Mouse (Mus musculus) liver, embryonic 13.5 days (tissue): Measurements from ENCODE around the gene Olfr1360. TPM values are rescaled to one million over a fixed set of nuclear protein-coding genes. Genes with fewer than 3 reads are reported as not detected.
"Not testable (repeated sequence)": the region's sequence is repeated elsewhere in the genome, so short reads cannot be mapped to it uniquely, and the experiment has no call there.

Source experiments
- ATAC-seq: fragments of 200-750 bp; cut with Nextera tagmentation; 2 replicates; pipeline ENCODE4 v1.8.0; 2017; ENCODE audit warnings: low read depth, mild to moderate bottlenecking, moderate number of reproducible peaks, moderate library complexity
- DNase-seq: peaks from one replicate; pipeline ENCODE4 v3.0.0; 2022
- H3K27ac ChIP-seq: fragments of 300-500 bp; sonication (generic); 2 replicates; pipeline ENCODE4 v1.5.1; 2015; ENCODE audit warnings: moderate library complexity, mild to moderate bottlenecking, inconsistent platforms
- H3K27me3 ChIP-seq: fragments of 300-500 bp; sonication (generic); 2 replicates; pipeline ENCODE4 v1.6.1; 2015; ENCODE audit warnings: mild to moderate bottlenecking, inconsistent platforms
- H3K36me3 ChIP-seq: fragments of 300-500 bp; sonication (generic); 2 replicates; pipeline ENCODE4 v1.6.1; 2015; ENCODE audit warnings: mild to moderate bottlenecking, inconsistent platforms
- H3K4me1 ChIP-seq: fragments of 300-500 bp; sonication (generic); replicated peaks from 2 replicates; pipeline ENCODE4 v1.6.1; 2015; ENCODE audit warnings: inconsistent platforms
- H3K4me2 ChIP-seq: fragments of 300-500 bp; sonication (generic); 2 replicates; pipeline ENCODE4 v1.6.1; 2015; ENCODE audit warnings: inconsistent platforms, mild to moderate bottlenecking, moderate library complexity
- H3K4me3 ChIP-seq: fragments of 300-500 bp; sonication (generic); replicated peaks from 2 replicates; pipeline ENCODE4 v1.5.1; 2015; ENCODE audit warnings: mild to moderate bottlenecking, inconsistent platforms
- H3K9ac ChIP-seq: fragments of 300-500 bp; sonication (generic); 2 replicates; pipeline ENCODE4 v1.6.1; 2015; ENCODE audit warnings: mild to moderate bottlenecking, inconsistent platforms
- H3K9me3 ChIP-seq: fragments of 300-500 bp; sonication (generic); replicated peaks from 2 replicates; pipeline ENCODE4 v1.6.1; 2016; ENCODE audit warnings: inconsistent platforms
- WGBS: fragments of 180-500 bp; shearing (Covaris S2); methylation state at CpG from one replicate; pipeline ENCODE4 v1.1.7; 2015; ENCODE audit not compliant: insufficient replicate concordance; 5-methylcytosine and 5-hydroxymethylcytosine counted together
- polyA plus RNA-seq: library from polyadenylated mRNA; unstranded; fragments of >200 nt; fragmentation: Nextera tagmentation; extraction: Ambion mirVana; gene quantifications from 2 replicates; pipeline ENCODE4 v1.2.1, GENCODE M21; 2015

Olfr1360 gene
- not detected in 2 replicates for polyA plus RNA-seq

DNA sequence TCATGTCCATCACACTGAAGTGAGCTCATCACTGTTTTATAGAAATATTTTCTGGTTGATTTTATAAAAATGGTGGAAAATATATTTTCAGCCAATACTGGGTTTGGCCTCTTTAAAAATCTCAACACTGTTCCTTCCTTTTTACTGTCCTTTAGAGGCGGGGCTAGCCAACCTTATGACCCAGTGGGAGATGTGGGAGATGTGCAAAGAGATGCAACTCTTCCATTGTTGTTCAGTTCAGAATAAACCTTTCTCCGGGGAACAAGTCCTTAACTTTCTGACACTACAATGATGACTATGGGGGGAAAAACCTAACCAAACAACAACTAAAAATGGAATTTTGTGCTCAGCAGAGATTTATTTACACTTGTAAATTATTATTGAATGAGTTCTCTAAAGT is at the start of gene Olfr1360:
TSS of gene Olfr1360 (minus strand) at position 101 of the 400 bp plus-strand sequence.
- DNase-seq (no peak), ATAC-seq (no peak)
- 60% methylated on average over 2 of the region's 2 CpGs for WGBS
- no peaks in the 10 kb centered on the region for H3K9me3 ChIP-seq
- H3K4me1 ChIP-seq, result no peaks in the 10 kb centered on the region
- no peak within 1 kb of the TSS for H3K9ac ChIP-seq
- H3K36me3 ChIP-seq, result no peaks in the 10 kb centered on the region
- H3K27ac ChIP-seq, result no peak within 1 kb of the TSS
- no peak within 1 kb of the TSS for H3K4me2 ChIP-seq
- no peak within 1 kb of the TSS for H3K4me3 ChIP-seq
- H3K27me3 ChIP-seq, result no peaks in the 10 kb centered on the region

- peak overlapping the region; percentile 42 for H3K4me3 ChIP-seq
- H3K4me2 ChIP-seq, result peak overlapping the region; percentile 78
- H3K27me3 ChIP-seq, result no peaks in the 10 kb centered on the region
- WGBS, result 47% methylated on average over 5 of the region's 5 CpGs
- H3K4me1 ChIP-seq, result peaks cover 39% of the 10 kb centered on the region
- peak overlapping the region; percentile 72 for H3K9ac ChIP-seq
- DNase-seq, result no peak
- ATAC-seq, result no peak
- H3K36me3 ChIP-seq, result no peaks in the 10 kb centered on the region
- no peaks in the 10 kb centered on the region for H3K9me3 ChIP-seq
- H3K27ac ChIP-seq, result peak overlapping the region; percentile 97
These were observed 46.0 kb upstream of the Olfr1360 start for GRCm38 (mm10) chr13:21722993-21723836.

DNA sequence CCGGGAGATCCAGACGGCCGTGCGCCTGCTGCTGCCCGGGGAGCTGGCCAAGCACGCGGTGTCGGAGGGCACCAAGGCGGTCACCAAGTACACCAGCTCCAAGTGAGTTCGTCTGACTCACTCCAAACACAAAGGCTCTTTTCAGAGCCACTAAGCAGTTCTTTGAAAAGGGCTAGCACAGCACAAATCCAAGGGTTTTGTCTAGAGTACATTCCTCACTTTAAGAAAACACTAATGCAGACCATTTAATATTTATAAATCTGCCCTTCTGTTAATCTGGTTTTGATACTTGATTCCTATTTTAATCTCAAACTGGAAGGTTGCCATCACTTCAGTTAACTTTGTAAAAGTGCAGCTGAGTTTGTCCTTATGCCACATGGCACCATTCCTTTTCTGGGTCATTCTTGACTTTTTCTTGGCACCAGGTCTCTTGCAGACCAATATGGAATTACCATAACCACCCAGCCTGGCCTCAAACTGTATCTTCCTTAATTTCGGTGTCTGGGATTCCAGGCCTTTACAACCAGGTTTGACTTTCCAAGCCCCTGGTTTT is 45.2 kb upstream of the Olfr1360 start:
- Histone ChIP-seq H3K9ac (peak overlapping the region; percentile 72), H3K9me3 (no peaks in the 10 kb centered on the region), H3K4me1 (peaks cover 41% of the 10 kb centered on the region), H3K27ac (peak overlapping the region; percentile 97), H3K4me3 (peak overlapping the region; percentile 42), H3K27me3 (no peaks in the 10 kb centered on the region), H3K36me3 (no peaks in the 10 kb centered on the region), H3K4me2 (peak overlapping the region; percentile 78)
- DNase-seq (peak; percentile 30), ATAC-seq (no peak; the same call in 1 of the 2 replicates)
- 5% methylated on average over 11 of the region's 11 CpGs for WGBS

DNA sequence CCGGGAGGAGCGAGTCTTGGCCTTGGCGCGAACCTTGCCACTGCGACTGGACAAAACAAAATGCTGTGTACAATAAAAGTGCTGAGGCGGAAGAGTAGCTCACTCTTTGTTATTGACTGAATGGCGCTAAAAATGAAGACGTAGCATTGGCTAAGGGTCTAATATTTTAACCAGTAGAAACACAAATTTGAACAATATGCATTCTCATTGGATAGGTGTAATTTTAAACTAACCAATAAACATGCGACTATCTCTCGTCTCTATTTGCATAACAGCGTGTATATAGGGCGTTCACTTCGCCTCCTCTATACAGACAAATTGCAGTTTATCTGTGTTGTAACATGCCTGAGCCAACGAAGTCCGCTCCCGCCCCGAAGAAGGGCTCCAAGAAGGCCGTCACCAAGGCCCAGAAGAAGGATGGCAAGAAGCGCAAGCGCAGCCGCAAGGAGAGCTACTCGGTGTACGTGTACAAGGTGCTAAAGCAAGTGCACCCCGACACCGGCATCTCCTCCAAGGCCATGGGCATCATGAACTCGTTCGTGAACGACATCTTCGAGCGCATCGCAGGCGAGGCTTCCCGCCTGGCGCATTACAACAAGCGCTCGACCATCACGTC is 44.7 kb upstream of the Olfr1360 start, which contains the start of gene Hist1h2bm:
TSS of gene Hist1h2bm (plus strand) at position 288 of the 616 bp plus-strand sequence.
- Histone ChIP-seq H3K4me1 (peaks cover 44% of the 10 kb centered on the region), H3K9ac (peak within 1 kb of the TSS; percentile 85), H3K4me3 (peak within 1 kb of the TSS; percentile 60), H3K27ac (peak within 1 kb of the TSS; percentile 97), H3K4me2 (peak within 1 kb of the TSS; percentile 78)
- H3K36me3 ChIP-seq, H3K9me3 ChIP-seq, H3K27me3 ChIP-seq: not testable (repeated sequence)
- WGBS, result under 1% methylated on average over 37 of the region's 37 CpGs
- ATAC-seq, result peak; percentile 89
- DNase-seq, result peak; percentile 74

DNA sequence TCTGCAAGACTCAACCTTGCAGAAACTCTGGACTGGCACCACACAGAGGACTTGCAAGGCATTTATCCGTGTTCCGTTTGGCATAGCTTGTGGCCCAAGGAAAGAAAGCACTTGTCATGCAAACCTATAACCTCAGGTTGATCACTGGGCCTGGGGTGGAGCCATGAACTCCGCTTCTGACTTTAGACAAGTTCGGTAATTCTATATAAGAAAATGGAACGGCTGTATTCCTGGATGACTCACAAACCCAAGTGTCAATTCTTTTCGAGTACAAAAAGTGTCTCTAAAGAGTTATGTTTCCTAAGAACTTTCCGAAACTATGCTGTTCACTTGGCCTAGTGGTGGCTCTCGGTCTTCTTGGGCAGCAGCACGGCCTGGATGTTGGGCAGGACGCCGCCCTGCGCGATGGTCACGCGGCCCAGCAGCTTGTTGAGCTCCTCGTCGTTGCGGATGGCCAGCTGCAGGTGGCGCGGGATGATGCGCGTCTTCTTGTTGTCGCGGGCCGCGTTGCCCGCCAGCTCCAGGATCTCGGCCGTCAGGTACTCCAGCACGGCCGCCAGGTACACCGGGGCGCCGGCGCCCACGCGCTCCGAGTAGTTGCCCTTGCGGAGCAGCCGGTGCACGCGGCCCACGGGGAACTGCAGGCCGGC is 44.0 kb upstream of the Olfr1360 start:
- peak overlapping the region; percentile 97 for H3K27ac ChIP-seq
- H3K9me3 ChIP-seq, H3K36me3 ChIP-seq, H3K27me3 ChIP-seq: not testable (repeated sequence)
- H3K9ac ChIP-seq, result peak overlapping the region; percentile 85
- ATAC-seq (peak; percentile 4), DNase-seq (peak; percentile 33)
- H3K4me3 ChIP-seq, result peak overlapping the region; percentile 60
- peak overlapping the region; percentile 78 for H3K4me2 ChIP-seq
- WGBS, result 2% methylated on average over 21 of the region's 44 CpGs
- peaks cover 47% of the 10 kb centered on the region for H3K4me1 ChIP-seq

DNA sequence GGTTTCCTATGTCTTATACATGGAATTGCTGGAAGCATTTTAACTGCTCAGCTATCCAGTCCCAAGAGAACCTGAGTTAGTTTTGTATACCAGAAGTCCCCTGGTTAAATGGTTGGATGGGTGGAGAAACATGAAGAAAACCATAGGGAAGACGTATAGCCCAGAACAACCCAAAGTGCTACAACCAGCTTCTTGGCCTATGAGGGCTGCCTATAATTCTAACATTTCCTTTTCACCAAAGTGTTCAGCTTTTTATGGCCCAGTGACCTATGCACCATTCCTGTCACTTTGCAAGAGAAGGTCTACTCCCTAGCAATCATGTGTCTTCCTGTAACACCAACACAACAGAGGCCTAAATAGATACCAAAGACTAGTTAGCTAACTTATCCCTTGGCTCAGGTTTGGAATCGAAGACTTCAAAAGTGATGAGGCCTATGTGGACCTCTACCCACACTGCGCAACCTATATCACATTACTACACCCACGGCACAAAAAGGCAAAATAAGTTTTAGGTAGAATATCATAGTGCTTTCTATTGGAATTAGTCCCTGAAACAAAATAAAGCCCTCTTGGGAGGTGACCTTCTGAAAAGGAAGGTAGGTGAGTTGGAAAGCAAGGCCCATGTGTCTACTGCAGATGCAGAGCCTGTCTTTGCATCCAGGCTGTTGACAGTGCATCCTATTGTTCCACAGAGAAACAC is 41.3 kb upstream of the Olfr1360 start:
- H3K9ac ChIP-seq, result peak overlapping the region; percentile 85
- H3K27me3 ChIP-seq, result no peaks in the 10 kb centered on the region
- no peak for ATAC-seq
- peaks cover 60% of the 10 kb centered on the region for H3K4me1 ChIP-seq
- H3K27ac ChIP-seq, result peak overlapping the region; percentile 97
- H3K36me3 ChIP-seq, result no peaks in the 10 kb centered on the region
- no peaks in the 10 kb centered on the region for H3K9me3 ChIP-seq
- peak overlapping the region; percentile 64 for H3K4me3 ChIP-seq
- 45% methylated on average over 4 of the region's 4 CpGs for WGBS
- peak; percentile 22 for DNase-seq
- H3K4me2 ChIP-seq, result peak overlapping the region; percentile 69

DNA sequence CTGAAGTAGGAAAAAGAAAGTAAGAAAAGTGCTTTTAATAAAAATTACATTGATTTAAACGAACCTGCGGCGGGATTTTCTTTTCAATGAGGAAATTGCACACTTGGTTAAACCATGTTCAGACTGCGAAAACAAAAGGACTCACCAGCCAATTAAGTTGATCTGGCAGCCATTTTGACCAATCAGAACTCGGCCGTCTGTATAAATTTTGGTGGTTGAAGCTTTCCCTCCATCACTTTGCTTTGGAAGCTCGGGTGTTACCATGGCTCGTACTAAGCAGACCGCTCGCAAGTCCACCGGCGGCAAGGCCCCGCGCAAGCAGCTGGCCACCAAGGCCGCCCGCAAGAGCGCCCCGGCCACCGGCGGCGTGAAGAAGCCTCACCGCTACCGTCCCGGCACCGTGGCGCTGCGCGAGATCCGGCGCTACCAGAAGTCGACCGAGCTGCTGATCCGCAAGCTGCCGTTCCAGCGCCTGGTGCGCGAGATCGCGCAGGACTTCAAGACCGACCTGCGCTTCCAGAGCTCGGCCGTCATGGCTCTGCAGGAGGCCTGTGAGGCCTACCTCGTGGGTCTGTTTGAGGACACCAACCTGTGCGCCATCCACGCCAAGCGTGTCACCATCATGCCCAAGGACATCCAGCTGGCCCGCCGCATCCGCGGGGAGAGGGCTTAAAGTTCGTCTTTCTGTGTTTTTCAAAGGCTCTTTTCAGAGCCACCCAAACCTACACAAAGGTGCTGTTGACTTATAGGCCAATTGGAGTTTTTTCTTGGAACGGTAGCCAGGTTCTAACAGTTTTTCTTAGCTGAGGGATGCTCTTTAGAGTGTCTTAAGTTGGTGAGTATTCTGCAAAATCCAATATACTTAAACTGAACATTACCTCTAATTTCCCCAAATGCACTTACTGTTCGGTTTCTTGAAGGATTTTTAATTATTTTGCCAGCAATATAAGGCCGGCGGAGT is 40.5 kb upstream of the Olfr1360 start, which contains the start of gene Hist1h3h:
TSS of gene Hist1h3h (plus strand) at position 263 of the 961 bp plus-strand sequence.
- Histone ChIP-seq H3K27ac (peak within 1 kb of the TSS; percentile 99), H3K9ac (peak within 1 kb of the TSS; percentile 85), H3K4me3 (peak within 1 kb of the TSS; percentile 64), H3K4me2 (peak within 1 kb of the TSS; percentile 86), H3K4me1 (peaks cover 55% of the 10 kb centered on the region)
- not testable (repeated sequence) for H3K36me3 ChIP-seq, H3K9me3 ChIP-seq, H3K27me3 ChIP-seq
- peak; percentile 88 for DNase-seq
- ATAC-seq, result peak; percentile 15
- under 1% methylated on average over 31 of the region's 56 CpGs for WGBS

GRCm38 (mm10) chr13:21716540-21717391 is 39.6 kb upstream of the Olfr1360 start:
- Histone ChIP-seq H3K4me1 (peaks cover 57% of the 10 kb centered on the region), H3K9ac (peak overlapping the region; percentile 82), H3K27ac (peak overlapping the region; percentile 99), H3K4me2 (peak overlapping the region; percentile 86), H3K4me3 (peak overlapping the region; percentile 59)
- H3K9me3 ChIP-seq, H3K27me3 ChIP-seq, H3K36me3 ChIP-seq: not testable (repeated sequence)
- under 1% methylated on average over 9 of the region's 38 CpGs for WGBS
- ATAC-seq (peak; percentile 4), DNase-seq (peak; percentile 60)

- peak; percentile 84 for ATAC-seq
- WGBS, result under 1% methylated on average over 32 of the region's 50 CpGs
- peak within 1 kb of the TSS; percentile 88 for H3K9ac ChIP-seq
- peaks cover 63% of the 10 kb centered on the region for H3K4me1 ChIP-seq
- DNase-seq, result peak; percentile 91
- peak within 1 kb of the TSS; percentile 99 for H3K27ac ChIP-seq
- H3K9me3 ChIP-seq, H3K27me3 ChIP-seq, H3K36me3 ChIP-seq: not testable (repeated sequence)
- H3K4me2 ChIP-seq, result peak within 1 kb of the TSS; percentile 86
- peak within 1 kb of the TSS; percentile 63 for H3K4me3 ChIP-seq
These were observed 38.8 kb upstream of the Olfr1360 start, which contains the start of the genes Hist1h2bl and Hist1h2ai for GRCm38 (mm10) chr13:21715864-21716539. TSS of gene Hist1h2bl (minus strand) at chr13:21716143. TSS of gene Hist1h2ai (plus strand) at chr13:21716422.
